Mouse (Mus musculus) spleen, postnatal 0 days (tissue): ENCODE results near the gene Vsx2. TPM values are rescaled to one million over a fixed set of nuclear protein-coding genes. Genes with fewer than 3 reads are reported as not detected.

Experiments used
- polyA plus RNA-seq: library from polyadenylated mRNA; unstranded; fragments of >200 nt; fragmentation: Nextera tagmentation; extraction: Ambion mirVana; gene quantifications from 2 replicates; pipeline ENCODE4 v1.2.1, GENCODE M21; 2015

Gene Vsx2
- not detected in 2 replicates for polyA plus RNA-seq

DNA sequence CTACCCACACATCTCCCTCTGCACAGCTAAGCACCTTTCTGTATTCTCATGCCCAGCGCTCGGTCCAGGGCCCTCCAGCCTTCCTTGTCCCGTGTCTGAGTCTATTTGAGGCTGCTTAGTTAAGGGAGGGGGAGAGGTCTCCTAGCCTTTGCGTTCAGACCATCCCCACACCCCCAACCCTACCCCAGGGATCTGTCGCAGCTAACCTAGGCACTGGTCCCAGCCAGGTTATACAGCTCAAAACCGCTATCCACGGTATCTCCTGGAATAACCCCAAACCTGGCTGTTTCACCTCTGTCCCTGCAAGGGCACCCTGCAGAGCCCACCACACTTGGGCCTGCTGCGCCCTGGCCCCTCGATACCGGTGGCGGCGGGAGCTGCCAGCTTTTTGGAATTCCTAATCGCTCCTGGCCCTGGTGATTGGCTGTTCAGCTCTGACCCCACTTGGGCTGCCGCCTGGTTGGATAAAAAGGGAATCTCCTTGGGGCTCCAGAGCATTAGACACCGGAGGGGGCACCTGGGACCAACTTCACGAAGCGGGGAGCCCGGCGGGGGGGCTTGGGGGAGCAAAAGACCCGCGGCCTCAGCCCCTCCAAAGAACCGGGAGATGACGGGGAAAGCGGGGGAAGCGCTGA, at the start of gene Vsx2:
Gene Vsx2, plus strand, starts transcription at position 427 of the 635 bp plus-strand sequence.

DNA sequence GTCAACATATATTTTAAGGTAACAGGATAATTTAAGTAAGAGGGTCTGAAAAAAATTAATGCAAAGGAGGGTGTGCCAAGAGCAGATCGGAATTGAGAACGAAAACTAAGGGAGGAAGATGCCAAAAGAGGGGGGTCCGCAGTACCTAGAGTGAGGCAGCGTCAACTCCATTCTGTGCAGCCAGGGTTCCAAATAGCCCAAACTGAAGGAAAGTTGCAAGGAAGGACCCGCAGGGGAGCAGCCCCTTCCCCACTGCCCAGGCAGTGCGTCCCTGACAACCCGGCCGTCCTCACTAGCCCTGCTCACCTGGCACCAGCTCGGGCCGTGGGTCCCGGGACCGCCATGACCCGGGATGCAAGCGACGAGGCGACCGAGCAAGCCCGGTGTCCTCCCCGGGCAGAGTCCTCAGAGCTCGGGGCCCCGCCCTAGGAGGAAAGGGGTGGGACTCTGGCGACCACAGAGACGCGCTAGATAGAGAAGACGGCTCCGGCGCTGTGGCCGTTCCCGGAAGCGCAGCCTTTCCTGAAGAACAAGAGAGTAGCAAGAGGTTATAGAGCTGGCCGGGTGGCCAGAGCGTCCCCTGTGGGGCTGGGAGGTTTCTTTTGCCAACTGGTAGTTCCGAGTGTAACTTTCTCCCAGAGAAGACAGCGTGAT, 47.5 kb downstream of the Vsx2 start, which contains the start of gene Abcd4:
Gene Abcd4, minus strand, starts transcription at position 437 of the 654 bp plus-strand sequence.

GRCm38 (mm10) chr12:84640654-84641053, 71.1 kb downstream of the Vsx2 start, which contains the start of gene Vrtn:
Vrtn (plus strand) TSS chr12:84641019.

Other genes starting within 250 kb of the Vsx2 start
- 20.7 and 21.5 TPM in 2 replicates for gene Coq6, start 208.1 kb upstream of the Vsx2 start, polyA plus RNA-seq
- gene Fam161b, start 207.9 kb upstream of the Vsx2 start, polyA plus RNA-seq = 0.97 and 1.4 TPM in 2 replicates
- 6.5 and 7.0 TPM in 2 replicates for gene Entpd5, start 160.7 kb upstream of the Vsx2 start, polyA plus RNA-seq
- gene Bbof1, start 160.7 kb upstream of the Vsx2 start, polyA plus RNA-seq = 0.53 and 0.63 TPM in 2 replicates
- 23.2 and 26.2 TPM in 2 replicates for gene Rnf113a2, start 152.6 kb upstream of the Vsx2 start, polyA plus RNA-seq
- 8.4 and 11.7 TPM in 2 replicates for gene Aldh6a1, start 118.8 kb upstream of the Vsx2 start, polyA plus RNA-seq
- gene Lin52, start 118.3 kb upstream of the Vsx2 start, polyA plus RNA-seq = 12.8 and 14.9 TPM in 2 replicates
- 4.4 and 5.3 TPM in 2 replicates for gene Abcd4, start 47.7 kb downstream of the Vsx2 start, polyA plus RNA-seq
- not detected in 2 replicates for gene Vrtn, start 71.3 kb downstream of the Vsx2 start, polyA plus RNA-seq
- gene Syndig1l, start 129.1 kb downstream of the Vsx2 start, polyA plus RNA-seq = 0.12 TPM in 1 of 2 replicates, not detected in the other
- gene Npc2, start 203.4 kb downstream of the Vsx2 start, polyA plus RNA-seq = 32.2 and 42.3 TPM in 2 replicates
- gene Isca2, start 203.5 kb downstream of the Vsx2 start, polyA plus RNA-seq = 158 and 171 TPM in 2 replicates